Mouse (Mus musculus) neural tube, embryonic 12.5 days (tissue): ENCODE results near the gene Apol9b. TPM values are rescaled to one million over a fixed set of nuclear protein-coding genes. Genes with fewer than 3 reads are reported as not detected.
A peak's percentile ranks its signal among the peaks of the same experiment; 100 is the strongest.
"Not testable (repeated sequence)": the region's sequence is repeated elsewhere in the genome, so short reads cannot be mapped to it uniquely, and the experiment has no call there.

ENCODE experiments used
- ATAC-seq: fragments of 200-750 bp; cut with Nextera tagmentation; 2 replicates; pipeline ENCODE4 v1.8.0; 2017; ENCODE audit warnings: low read depth, mild to moderate bottlenecking, moderate TSS enrichment, moderate library complexity; ENCODE audit not compliant: low FRiP score
- H3K27ac ChIP-seq: fragments of 300-500 bp; sonication (generic); 2 replicates; pipeline ENCODE4 v1.5.1; 2016
- H3K27me3 ChIP-seq: fragments of 300-500 bp; sonication (generic); replicated peaks from 2 replicates; pipeline ENCODE4 v1.6.1; 2016; ENCODE audit warnings: mild to moderate bottlenecking
- H3K36me3 ChIP-seq: fragments of 300-500 bp; sonication (generic); 2 replicates; pipeline ENCODE4 v1.6.1; 2016; ENCODE audit warnings: mild to moderate bottlenecking
- H3K4me1 ChIP-seq: fragments of 300-500 bp; sonication (generic); 2 replicates; pipeline ENCODE4 v1.6.1; 2016
- H3K4me2 ChIP-seq: fragments of 300-500 bp; sonication (generic); replicated peaks from 2 replicates; pipeline ENCODE4 v1.6.1; 2016; ENCODE audit warnings: mild to moderate bottlenecking
- H3K4me3 ChIP-seq: fragments of 300-500 bp; sonication (generic); 2 replicates; pipeline ENCODE4 v1.5.1; 2016
- H3K9ac ChIP-seq: fragments of 300-500 bp; sonication (generic); 2 replicates; pipeline ENCODE4 v1.6.1; 2016; ENCODE audit warnings: mild to moderate bottlenecking
- H3K9me3 ChIP-seq: fragments of 300-500 bp; sonication (generic); 2 replicates; pipeline ENCODE4 v1.6.1; 2016; ENCODE audit warnings: mild to moderate bottlenecking
- WGBS: fragments of 180-500 bp; shearing (Covaris S2); methylation state at CpG from one replicate; pipeline ENCODE4 v1.1.7; 2016; 5-methylcytosine and 5-hydroxymethylcytosine counted together
- polyA plus RNA-seq: library from polyadenylated mRNA; unstranded; fragments of >200 nt; fragmentation: Nextera tagmentation; extraction: Ambion mirVana; gene quantifications from 2 replicates; pipeline ENCODE4 v1.2.1, GENCODE M21; 2016

Gene Apol9b
- not detected in 2 replicates for polyA plus RNA-seq

GRCm38 (mm10) chr15:77728739-77729138 is at the start of gene Apol9b:
TSS of gene Apol9b (plus strand) at chr15:77729039.
- H3K27ac ChIP-seq, H3K27me3 ChIP-seq, ATAC-seq, H3K36me3 ChIP-seq, H3K4me2 ChIP-seq, H3K9me3 ChIP-seq, H3K9ac ChIP-seq, H3K4me3 ChIP-seq, H3K4me1 ChIP-seq: not testable (repeated sequence)
- WGBS, result 85% methylated on average over 2 of the region's 4 CpGs

GRCm38 (mm10) chr15:77683944-77684343 is 44.9 kb upstream of the Apol9b start:
- H3K27me3 ChIP-seq, H3K4me2 ChIP-seq, H3K4me3 ChIP-seq, H3K9ac ChIP-seq, ATAC-seq, H3K4me1 ChIP-seq, H3K36me3 ChIP-seq, H3K27ac ChIP-seq, H3K9me3 ChIP-seq: not testable (repeated sequence)
- 18% methylated on average over 11 of the region's 11 CpGs for WGBS

GRCm38 (mm10) chr15:77691532-77692311 is 37.1 kb upstream of the Apol9b start:
- not testable (repeated sequence) for H3K9ac ChIP-seq, H3K4me1 ChIP-seq, H3K27ac ChIP-seq, H3K27me3 ChIP-seq, H3K4me3 ChIP-seq, H3K36me3 ChIP-seq, H3K9me3 ChIP-seq, ATAC-seq
- H3K4me2 ChIP-seq, result peak overlapping the region; percentile 54
- 8% methylated on average over 20 of the region's 20 CpGs for WGBS

GRCm38 (mm10) chr15:77694687-77695295 is 34.0 kb upstream of the Apol9b start:
- H3K4me3 ChIP-seq, H3K9me3 ChIP-seq, H3K4me2 ChIP-seq, H3K27me3 ChIP-seq, ATAC-seq, H3K36me3 ChIP-seq, H3K9ac ChIP-seq, H3K27ac ChIP-seq, H3K4me1 ChIP-seq: not testable (repeated sequence)
- WGBS, result 49% methylated on average over 11 of the region's 15 CpGs

- not testable (repeated sequence) for H3K4me1 ChIP-seq, ATAC-seq, H3K9me3 ChIP-seq, H3K9ac ChIP-seq, H3K27ac ChIP-seq, H3K36me3 ChIP-seq, H3K4me3 ChIP-seq, H3K27me3 ChIP-seq, H3K4me2 ChIP-seq
- WGBS, result 85% methylated on average over 4 of the region's 4 CpGs
These were observed 30.2 kb upstream of the Apol9b start, which contains the start of gene Apol7e for GRCm38 (mm10) chr15:77698656-77699055. TSS of gene Apol7e (plus strand) at chr15:77698857.

GRCm38 (mm10) chr15:77705306-77705705 is 23.5 kb upstream of the Apol9b start:
- H3K36me3 ChIP-seq, H3K4me1 ChIP-seq, H3K9me3 ChIP-seq, H3K9ac ChIP-seq, H3K4me3 ChIP-seq, H3K27me3 ChIP-seq, ATAC-seq, H3K4me2 ChIP-seq, H3K27ac ChIP-seq: not testable (repeated sequence)
- WGBS, result 90% methylated on average over 3 of the region's 3 CpGs

GRCm38 (mm10) chr15:77708936-77709335 is 19.9 kb upstream of the Apol9b start:
- H3K36me3 ChIP-seq, ATAC-seq, H3K4me1 ChIP-seq, H3K27me3 ChIP-seq, H3K9me3 ChIP-seq, H3K9ac ChIP-seq, H3K4me3 ChIP-seq, H3K27ac ChIP-seq, H3K4me2 ChIP-seq: not testable (repeated sequence)
- WGBS, result 100% methylated on average over 1 of the region's 1 CpGs

- H3K4me2 ChIP-seq, H3K27ac ChIP-seq, H3K4me3 ChIP-seq, H3K9me3 ChIP-seq, H3K36me3 ChIP-seq, H3K9ac ChIP-seq, ATAC-seq, H3K27me3 ChIP-seq, H3K4me1 ChIP-seq: not testable (repeated sequence)
- 91% methylated on average over 2 of the region's 6 CpGs for WGBS
These were observed 10.6 kb upstream of the Apol9b start for GRCm38 (mm10) chr15:77718240-77718639.

GRCm38 (mm10) chr15:77721509-77721908 is 7.3 kb upstream of the Apol9b start:
- H3K4me1 ChIP-seq, H3K27me3 ChIP-seq, H3K4me2 ChIP-seq, H3K4me3 ChIP-seq, H3K27ac ChIP-seq, H3K9me3 ChIP-seq, H3K9ac ChIP-seq, H3K36me3 ChIP-seq, ATAC-seq: not testable (repeated sequence)
- no CpG with 5 or more reads among the region's 3 CpGs for WGBS

GRCm38 (mm10) chr15:77724208-77724911 is 4.5 kb upstream of the Apol9b start:
- not testable (repeated sequence) for H3K9me3 ChIP-seq, H3K9ac ChIP-seq, H3K36me3 ChIP-seq, H3K4me1 ChIP-seq, ATAC-seq, H3K27me3 ChIP-seq, H3K27ac ChIP-seq, H3K4me2 ChIP-seq, H3K4me3 ChIP-seq
- WGBS, result 16% methylated on average over 3 of the region's 10 CpGs

GRCm38 (mm10) chr15:77725393-77726020 is 3.3 kb upstream of the Apol9b start:
- H3K9ac ChIP-seq, H3K4me1 ChIP-seq, H3K27ac ChIP-seq, ATAC-seq, H3K36me3 ChIP-seq, H3K4me2 ChIP-seq, H3K9me3 ChIP-seq, H3K27me3 ChIP-seq, H3K4me3 ChIP-seq: not testable (repeated sequence)
- WGBS, result 81% methylated on average over 6 of the region's 6 CpGs

- not testable (repeated sequence) for H3K4me3 ChIP-seq, H3K27ac ChIP-seq, H3K4me1 ChIP-seq, ATAC-seq, H3K27me3 ChIP-seq, H3K9ac ChIP-seq, H3K4me2 ChIP-seq, H3K36me3 ChIP-seq, H3K9me3 ChIP-seq
- 16% methylated on average over 3 of the region's 3 CpGs for WGBS
These were observed 1.7 kb upstream of the Apol9b start for GRCm38 (mm10) chr15:77727139-77727538.
